Mouse (Mus musculus) gastrocnemius, postnatal 36 days (tissue): Measurements from ENCODE around the gene Ino80e. TPM values are rescaled to one million over a fixed set of nuclear protein-coding genes. Genes with fewer than 3 reads are reported as not detected.

Experiments used
- DNase-seq, 2 experiments: peaks; one replicate each; pipeline ENCODE4 v3.0.0; 2022
- intact Hi-C: fragments of 180-260 bp; cut with DNase I; formaldehyde crosslinking; loops from one replicate; pipeline ENCODE4 v1.15.1; 2025
- total RNA-seq, 2 experiments: library from RNA; stranded (reverse); gene quantifications; 2 replicates each; pipeline ENCODE4 v1.2.3; 2021

Gene Ino80e
- total RNA-seq, 2 experiments from 2014 or later: 10.3 to 12.6 TPM

DNA sequence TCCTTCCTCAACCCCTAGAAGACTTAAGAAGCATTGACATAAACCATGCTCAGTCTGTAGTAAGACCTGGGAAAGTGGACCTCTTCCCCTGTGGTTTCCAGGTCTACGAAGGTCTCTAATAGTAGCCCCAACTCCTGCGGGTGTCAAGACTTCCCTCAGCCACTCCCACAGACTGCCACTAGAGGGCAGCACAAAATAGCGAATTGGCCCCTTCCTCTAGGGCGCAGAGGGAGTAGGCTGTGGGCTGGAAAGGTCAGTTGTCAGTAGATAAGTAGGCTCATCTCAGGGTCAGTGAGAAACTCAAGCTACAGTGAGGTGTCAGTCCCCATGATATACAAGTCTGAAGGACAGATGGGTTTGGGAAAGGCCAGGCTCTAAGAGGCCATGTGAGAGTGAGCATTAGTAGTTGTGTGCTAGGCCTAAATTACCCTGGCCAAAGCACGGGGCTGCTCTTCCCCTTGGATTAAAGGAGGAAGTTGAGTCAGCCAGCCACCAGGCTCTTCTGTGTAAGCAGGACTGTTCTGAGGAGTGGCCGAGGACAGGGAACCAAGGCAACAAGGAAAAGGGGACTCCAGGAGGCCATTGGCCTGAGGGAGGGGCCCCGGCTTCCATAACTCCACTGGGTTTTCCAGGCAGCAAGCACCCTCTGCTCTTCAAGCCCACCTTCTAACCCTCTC, 40.2 kb downstream of the Ino80e start:
- intact Hi-C loops: loop anchor here (5.0 kb wide), 2 partner anchors 40 to 140 kb away; partner anchors contain the start of genes Hirip3 and Ino80e
- DNase-seq: peak; percentile 76 to 80

DNA sequence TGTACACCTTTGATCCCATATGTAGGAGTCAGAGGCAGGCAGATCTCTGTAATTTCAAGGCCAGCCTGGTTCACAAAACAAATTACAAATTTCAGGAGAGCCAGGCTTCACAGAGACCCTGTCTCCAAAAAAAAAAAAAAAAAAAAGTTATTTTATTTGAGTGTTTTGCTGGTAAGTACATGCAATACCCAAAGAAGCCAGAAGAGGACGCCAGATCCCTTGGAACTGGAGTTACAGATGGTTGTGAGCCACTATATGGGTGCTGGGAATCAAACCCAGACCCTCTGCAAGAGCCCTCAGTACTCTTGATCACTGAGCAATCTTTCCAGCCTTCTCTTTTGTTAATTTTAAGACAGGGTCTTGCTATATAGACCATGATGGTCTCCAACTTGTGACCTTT, 43.4 kb downstream of the Ino80e start:
- intact Hi-C loops: no loop called here
- no peak for DNase-seq

DNA sequence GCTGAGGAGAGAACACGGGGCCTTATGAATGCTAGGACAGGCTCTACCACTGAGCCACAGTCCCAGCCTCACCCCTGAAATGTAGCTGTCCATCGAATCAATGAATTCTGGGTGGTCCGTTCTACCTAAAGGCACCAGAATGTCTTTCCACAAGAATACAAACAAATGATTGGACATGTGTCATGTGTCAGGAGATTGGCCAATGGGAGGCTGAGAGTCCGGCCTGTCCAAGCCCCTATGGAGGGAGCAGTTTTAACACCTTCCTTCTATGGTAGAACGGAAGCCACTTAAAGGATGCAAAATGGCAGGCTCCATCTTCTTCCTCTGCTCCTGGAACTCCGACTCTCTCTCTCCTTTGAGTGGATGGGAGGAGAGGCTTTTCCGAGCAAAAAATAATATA, 44.6 kb downstream of the Ino80e start:
- intact Hi-C loops: no loop called here

DNA sequence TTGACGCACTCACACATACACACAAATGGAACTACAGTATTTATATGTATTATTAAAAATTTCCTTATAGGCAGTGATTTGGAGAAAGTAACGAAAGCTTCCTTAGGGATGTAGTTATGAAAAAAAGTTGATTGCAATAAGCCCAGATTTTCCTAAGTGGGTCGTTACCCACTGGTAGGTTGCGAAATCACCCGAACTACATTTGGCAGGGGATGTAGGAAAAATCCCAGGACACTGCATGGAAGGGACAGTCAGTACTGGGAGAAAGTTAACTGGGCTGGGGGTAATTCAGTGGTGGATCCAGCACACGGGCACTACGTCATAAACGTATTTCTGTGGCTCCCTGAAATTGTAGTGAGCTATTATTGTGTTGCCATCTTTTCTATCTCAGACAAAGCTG, 45.7 kb downstream of the Ino80e start:
- DNase-seq: peak in 1 of 2 experiments; percentile 9
- intact Hi-C loops: no loop called here

More for the DNA sequence above, 44.6 kb downstream of the Ino80e start:
- DNase-seq: peak in 1 of 2 experiments; percentile 2

DNA sequence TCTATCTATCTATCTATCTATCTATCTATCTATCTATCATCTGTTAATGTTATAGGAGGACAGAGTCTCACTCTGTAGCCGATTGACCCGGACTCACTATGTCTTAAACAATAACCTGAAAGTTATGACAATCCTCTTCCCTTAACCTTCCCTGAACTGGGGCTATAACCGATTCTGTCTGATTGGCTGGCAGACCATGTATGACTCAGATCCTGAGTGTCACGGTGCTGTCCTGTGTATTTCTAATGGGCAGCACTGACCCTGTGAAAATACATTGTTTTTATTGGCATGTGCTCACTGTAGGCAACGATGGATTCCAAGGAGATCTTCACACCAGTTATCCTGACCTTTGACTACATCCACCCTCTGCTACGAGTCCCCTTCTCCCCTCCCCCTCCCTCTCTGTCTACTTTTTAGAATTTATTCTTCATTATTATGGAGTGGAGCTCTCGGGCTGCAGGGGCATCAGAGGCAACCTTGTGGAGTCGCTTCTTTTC, 46.4 kb downstream of the Ino80e start:
- DNase-seq: peak in 1 of 2 experiments; percentile 6
- intact Hi-C loops: no loop called here

DNA sequence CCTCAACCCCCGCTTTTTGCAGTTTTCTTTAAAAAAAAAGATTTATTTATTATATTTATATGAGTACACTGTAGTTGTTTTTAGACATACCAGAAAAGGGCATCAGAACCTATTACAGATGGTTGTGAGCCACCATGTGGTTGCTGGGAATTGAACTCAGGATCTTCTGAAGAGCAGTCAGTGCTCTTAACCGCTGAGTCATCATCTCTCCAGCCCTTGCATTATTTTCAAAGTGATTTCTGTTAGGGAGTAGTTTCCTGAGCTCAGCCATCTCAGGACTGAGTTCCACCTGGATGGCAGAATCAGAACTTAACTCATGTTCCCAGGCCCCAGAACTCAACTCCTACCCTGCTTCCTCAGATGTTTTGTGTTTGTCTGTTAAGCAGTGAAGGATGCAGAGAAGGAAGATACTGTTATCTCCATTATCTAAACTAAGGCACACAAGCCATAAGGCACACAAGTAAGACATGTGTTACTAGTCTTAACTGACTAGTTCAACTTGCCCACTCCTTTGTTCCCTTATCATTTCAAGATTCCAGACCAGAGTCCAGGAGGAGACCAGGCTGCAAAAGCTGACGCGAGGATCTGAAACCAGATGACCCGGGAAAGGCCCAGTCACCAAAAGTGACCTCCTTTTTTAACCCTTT, 52.3 kb downstream of the Ino80e start:
- DNase-seq: no peak

DNA sequence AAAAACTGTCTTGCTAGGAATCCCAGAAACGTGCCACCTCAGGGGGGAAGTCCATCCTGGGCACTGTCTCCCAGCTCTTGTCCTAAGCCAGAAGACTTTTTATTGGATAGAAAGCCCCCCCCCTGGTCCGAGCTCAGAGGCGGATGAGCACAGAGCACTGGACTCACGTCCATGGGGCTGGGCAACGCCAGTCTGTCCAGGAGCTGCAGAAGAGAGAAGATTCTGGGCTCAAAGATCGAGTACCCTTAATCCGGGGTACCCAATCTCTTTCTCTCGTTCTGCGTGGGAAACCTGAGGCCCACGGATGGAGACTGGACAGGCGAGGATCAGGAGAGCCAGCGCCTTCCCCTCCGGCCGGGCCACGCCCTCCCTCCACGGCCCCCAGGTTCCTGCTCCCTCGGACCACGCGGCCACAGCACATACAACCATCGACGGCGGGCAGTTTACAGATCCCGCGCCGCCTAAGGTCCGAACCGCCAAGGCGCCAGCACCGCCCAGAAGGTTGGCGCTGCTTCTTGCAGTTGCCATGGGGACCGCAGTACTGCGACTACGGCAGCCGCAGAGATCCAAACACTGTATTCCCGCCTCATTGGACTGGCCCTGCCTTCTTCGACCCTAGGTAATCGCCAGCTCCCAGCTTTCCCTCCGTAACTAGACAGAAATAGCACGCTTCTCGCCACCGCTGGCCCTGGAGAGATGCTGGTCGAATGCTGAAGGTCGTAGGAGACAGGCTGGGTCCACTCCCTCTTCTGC, 53.3 kb downstream of the Ino80e start:
- intact Hi-C loops: no loop called here
- peak; percentile 79 to 83 for DNase-seq

More for the DNA sequence above, 52.3 kb downstream of the Ino80e start:
- intact Hi-C loops: no loop called here

DNA sequence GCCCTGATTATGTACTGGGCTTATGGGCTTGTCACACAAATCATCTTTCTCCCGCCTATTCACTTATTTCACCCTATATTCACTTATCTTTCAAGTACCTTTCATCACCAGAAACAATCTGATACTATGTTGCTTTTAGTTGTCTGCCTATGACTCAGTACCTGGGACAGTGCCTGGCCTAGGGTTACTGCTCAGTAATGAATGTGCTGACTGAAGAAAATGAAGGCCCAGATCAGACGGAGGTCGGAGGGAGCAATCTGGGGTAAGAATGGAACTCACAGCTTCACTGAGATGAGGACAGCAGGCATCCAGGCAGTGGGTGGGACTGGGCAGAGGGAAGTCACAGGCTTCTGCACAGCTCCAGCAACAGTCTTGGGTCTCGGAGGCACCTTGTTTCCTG, 54.8 kb downstream of the Ino80e start:
- DNase-seq: no peak

DNA sequence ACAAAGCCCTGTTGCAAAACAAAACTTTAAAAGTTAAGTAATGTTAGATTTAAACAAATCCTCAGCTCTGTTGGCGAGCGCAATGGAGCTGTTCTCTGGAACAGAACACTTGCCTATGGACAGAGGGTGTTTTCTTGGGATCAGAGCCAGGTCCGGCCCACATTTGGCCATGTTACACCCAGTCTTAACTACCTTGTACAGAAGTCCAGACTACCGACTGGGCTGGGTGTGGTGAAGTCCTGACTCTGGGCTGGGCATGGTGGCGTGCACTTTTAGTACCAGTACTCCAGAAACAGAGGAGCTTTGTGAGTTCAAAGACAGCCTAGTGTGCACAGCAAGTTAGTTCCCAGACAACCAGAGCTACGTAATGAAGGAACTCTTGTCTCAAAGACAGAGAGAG, 55.2 kb downstream of the Ino80e start:
- DNase-seq: no peak
- intact Hi-C loops: no loop called here

More for the DNA sequence above, 54.8 kb downstream of the Ino80e start:
- intact Hi-C loops: no loop called here

DNA sequence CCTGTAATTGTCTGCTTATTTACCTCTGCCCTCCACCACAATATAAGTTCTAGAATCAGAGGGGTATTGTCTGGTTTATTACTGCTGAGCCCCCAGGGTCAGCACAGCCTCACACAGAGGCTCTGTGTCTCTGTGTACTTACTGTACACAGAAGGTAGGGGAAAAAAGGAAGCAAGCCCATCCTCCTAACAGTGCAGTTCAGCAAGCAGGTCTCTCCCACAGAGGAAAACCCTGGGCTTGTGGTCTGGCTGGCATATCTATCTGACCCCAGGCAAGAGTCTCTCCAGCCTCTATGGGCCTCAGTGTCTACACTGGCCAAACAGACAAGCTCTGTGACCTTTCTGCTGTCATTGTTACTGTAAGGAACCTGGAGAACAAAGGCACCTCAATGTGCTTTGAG, 58.4 kb downstream of the Ino80e start:
- DNase-seq: no peak
- intact Hi-C loops: loop anchor here (5.0 kb wide), 1 partner anchor 409 kb away; no protein-coding TSS in a partner anchor

DNA sequence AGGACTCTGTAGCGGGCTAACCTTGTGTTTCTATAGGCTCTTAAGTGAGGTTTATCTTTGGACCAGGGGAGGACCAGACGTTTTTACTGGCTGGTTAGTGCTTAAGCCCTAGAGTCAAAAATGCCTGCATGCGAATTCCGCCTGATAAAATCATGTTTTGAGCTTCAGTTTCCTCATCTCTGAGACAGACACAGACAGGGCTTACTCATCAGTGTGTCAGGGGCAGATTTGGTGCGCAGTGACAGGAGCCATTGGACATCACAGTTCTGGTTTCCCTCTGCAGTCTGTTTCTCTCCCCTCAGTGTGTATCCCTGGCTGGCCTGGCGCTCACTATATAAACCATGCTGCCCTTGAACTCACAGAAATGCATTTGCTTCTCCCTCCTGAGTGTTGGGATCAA, 59.0 kb downstream of the Ino80e start:
- DNase-seq: no peak
- intact Hi-C loops: loop anchor here (5.0 kb wide), 1 partner anchor 409 kb away; no protein-coding TSS in a partner anchor

DNA sequence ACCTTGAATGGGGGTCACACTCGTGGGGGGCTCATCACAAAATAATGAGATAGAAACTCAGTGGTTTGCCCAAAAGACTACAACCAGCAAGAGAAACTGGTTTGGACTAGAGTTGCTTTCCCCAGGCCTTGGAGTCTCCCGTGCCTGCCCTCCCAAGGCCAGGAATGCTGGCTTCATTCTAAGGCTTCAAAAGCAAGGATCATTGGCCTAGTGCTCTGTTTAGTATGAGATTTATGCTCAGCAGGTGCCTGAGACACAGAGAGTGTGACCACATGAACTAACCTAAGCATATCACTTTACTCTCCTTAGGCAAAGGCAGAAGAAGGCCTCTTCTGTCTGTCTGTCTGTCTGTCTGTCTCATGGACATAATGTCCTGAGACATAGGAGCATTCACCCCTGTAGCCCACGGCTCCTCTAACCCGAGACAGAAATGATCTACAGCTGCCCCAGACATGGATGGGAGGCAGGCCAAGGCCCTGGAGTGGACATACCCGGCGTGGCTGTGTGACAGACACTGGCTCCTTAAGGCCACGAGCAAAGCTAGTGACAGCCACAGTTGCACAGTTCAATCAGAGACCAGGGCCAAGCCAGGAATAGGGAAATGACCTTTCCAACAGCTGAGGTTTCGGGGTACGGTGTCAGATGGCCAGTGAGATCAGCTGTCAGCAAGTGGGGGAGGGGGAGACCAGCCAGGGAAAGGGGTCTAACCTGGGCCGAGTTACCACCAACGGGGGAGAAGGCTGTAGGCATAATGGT, 59.9 kb downstream of the Ino80e start:
- intact Hi-C loops: loop anchor here (5.0 kb wide), 1 partner anchor 410 kb away; no protein-coding TSS in a partner anchor
- peak; percentile 64 to 65 for DNase-seq

DNA sequence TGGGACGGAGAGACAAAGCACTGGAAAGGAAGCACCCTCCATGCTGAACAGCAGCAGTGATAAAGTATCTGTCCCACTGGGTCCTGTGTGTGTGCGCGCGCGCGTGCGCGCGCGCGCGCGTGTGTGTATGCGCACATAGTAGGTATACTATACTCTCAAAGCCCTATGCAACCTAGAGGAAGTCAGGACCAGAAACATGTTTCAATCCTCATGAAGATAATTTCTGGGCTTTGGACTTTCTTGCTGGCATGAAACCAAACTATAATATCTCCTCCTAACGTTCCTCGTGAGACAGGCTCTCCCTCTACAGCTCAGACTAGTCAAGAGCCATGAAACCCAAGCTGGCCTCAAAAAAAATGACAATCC, 61.1 kb downstream of the Ino80e start:
- intact Hi-C loops: loop anchor here (5.0 kb wide), 1 partner anchor 411 kb away; no protein-coding TSS in a partner anchor
- no peak for DNase-seq

Other genes with a start within 250 kb of the Ino80e start
- gene Nupr1, start 231.5 kb downstream of the Ino80e start, total RNA-seq: 10 to 100 TPM in 1 of 2 experiments, 1 to 10 TPM in 1; 8.5 to 11.9 TPM
- 10 to 100 TPM; 29.3 to 33.2 TPM for gene Sgf29, start 213.1 kb downstream of the Ino80e start, total RNA-seq
- gene Sult1a1, start 185.9 kb downstream of the Ino80e start, total RNA-seq: 10 to 100 TPM; 15.7 to 21.0 TPM
- gene Bola2, start 167.0 kb downstream of the Ino80e start, total RNA-seq: 10 to 100 TPM; 29.9 to 36.8 TPM
- 1 to 10 TPM; 2.1 to 3.6 TPM for gene Slx1b, start 166.6 kb downstream of the Ino80e start, total RNA-seq
- gene Coro1a, start 154.6 kb downstream of the Ino80e start, total RNA-seq: 1 to 10 TPM; 2.6 to 5.2 TPM
- 10 to 100 TPM; 15.7 to 21.9 TPM for gene Mapk3, start 102.8 kb downstream of the Ino80e start, total RNA-seq
- 1 to 10 TPM in 1 of 2 experiments, under 1 TPM in 1; 0.99 to 1.8 TPM for gene Gdpd3, start 96.0 kb downstream of the Ino80e start, total RNA-seq
- gene Ypel3, start 85.4 kb downstream of the Ino80e start, total RNA-seq: 10 to 100 TPM; 77.7 to 97.4 TPM
- gene Tbx6, start 80.9 kb downstream of the Ino80e start, total RNA-seq: under 1 TPM; 0.28 to 0.30 TPM
- 10 to 100 TPM; 21.6 to 22.4 TPM for gene Ppp4c, start 69.9 kb downstream of the Ino80e start, total RNA-seq
- gene Fam57b, start 64.7 kb downstream of the Ino80e start, total RNA-seq: 10 to 100 TPM; 55.8 to 67.4 TPM
- gene 4930451I11Rik, start 30.7 kb downstream of the Ino80e start, total RNA-seq: not detected
- not detected for gene Doc2a, start 15.0 kb downstream of the Ino80e start, total RNA-seq
- gene Hirip3, start 405 bp downstream of the Ino80e start, total RNA-seq: 1 to 10 TPM; 3.7 to 7.8 TPM
- gene Taok2, start 22.3 kb upstream of the Ino80e start, total RNA-seq: 10 to 100 TPM; 18.3 to 21.7 TPM
- gene Tmem219, start 60.5 kb upstream of the Ino80e start, total RNA-seq: 1 to 10 TPM; 9.1 to 9.3 TPM
- gene Kctd13, start 66.5 kb upstream of the Ino80e start, total RNA-seq: 1 to 10 TPM; 1.4 to 1.6 TPM
- not detected for gene Asphd1, start 87.2 kb upstream of the Ino80e start, total RNA-seq
- 1 to 10 TPM; 1.5 to 2.3 TPM for gene Sez6l2, start 88.2 kb upstream of the Ino80e start, total RNA-seq
- 10 to 100 TPM; 28.0 to 37.2 TPM for gene Cdipt, start 113.5 kb upstream of the Ino80e start, total RNA-seq
- gene Cdiptos, start 113.7 kb upstream of the Ino80e start, total RNA-seq: under 1 TPM; 0.43 to 0.44 TPM
- gene Mvp, start 152.2 kb upstream of the Ino80e start, total RNA-seq: 10 to 100 TPM; 20.3 to 25.7 TPM
- not detected for gene Pagr1b, start 154.1 kb upstream of the Ino80e start, total RNA-seq
- gene Pagr1a, start 155.0 kb upstream of the Ino80e start, total RNA-seq: 10 to 100 TPM in 1 of 2 experiments, 1 to 10 TPM in 1; 6.1 to 11.4 TPM
- gene Gm42742, start 158.7 kb upstream of the Ino80e start, total RNA-seq: 10 to 100 TPM; 12.9 to 16.6 TPM
- under 1 TPM; 0.20 to 0.92 TPM for gene Prrt2, start 158.8 kb upstream of the Ino80e start, total RNA-seq
- 10 to 100 TPM; 69.8 to 76.4 TPM for gene Maz, start 164.7 kb upstream of the Ino80e start, total RNA-seq
- 1 to 10 TPM in 1 of 2 experiments, under 1 TPM in 1; 0.79 to 1.4 TPM for gene Kif22, start 180.1 kb upstream of the Ino80e start, total RNA-seq
- gene Zg16, start 225.0 kb upstream of the Ino80e start, total RNA-seq: not detected
- under 1 TPM; 0.41 to 0.69 TPM for gene AI467606, start 229.0 kb upstream of the Ino80e start, total RNA-seq